Mouse (Mus musculus) thymus, postnatal 14 days (tissue): ENCODE measurements at regions not wholly inside any gene's neighbourhood (a gene's known extent, or its start where the extent isn't known, plus 50 kb on each side); places are given as distances from the start of the nearest gene placed in this dataset.

Experiments
- DNase-seq: peaks from one replicate; pipeline ENCODE4 v3.0.0; 2021

- DNase-seq = no peak
Observed at GRCm38 (mm10) chr14:71230484-71231188, 631.0 kb upstream of the Fam160b2 start.

GRCm38 (mm10) chr14:71229955-71230354 lies 630.3 kb upstream of the Fam160b2 start:
- DNase-seq = no peak

GRCm38 (mm10) chr14:71228894-71229446 lies 629.3 kb upstream of the Fam160b2 start:
- no peak for DNase-seq

GRCm38 (mm10) chr14:71217041-71217440 lies 617.4 kb upstream of the Fam160b2 start:
- no peak for DNase-seq

GRCm38 (mm10) chr14:71211359-71211978 lies 611.8 kb upstream of the Fam160b2 start:
- DNase-seq = no peak

GRCm38 (mm10) chr14:71203459-71203858 lies 603.8 kb upstream of the Fam160b2 start:
- no peak for DNase-seq

GRCm38 (mm10) chr14:71200917-71201316 lies 601.3 kb upstream of the Fam160b2 start:
- no peak for DNase-seq

- DNase-seq = no peak
Observed at GRCm38 (mm10) chr14:71199178-71199879, 599.7 kb upstream of the Fam160b2 start.

GRCm38 (mm10) chr14:71194219-71194618 lies 594.6 kb upstream of the Fam160b2 start:
- no peak for DNase-seq

- no peak for DNase-seq
Observed at GRCm38 (mm10) chr14:71192486-71192885, 592.9 kb upstream of the Fam160b2 start.

- DNase-seq = no peak
Observed at GRCm38 (mm10) chr14:71189360-71189759, 589.7 kb upstream of the Fam160b2 start.

GRCm38 (mm10) chr14:71177341-71177740 lies 577.7 kb upstream of the Fam160b2 start:
- DNase-seq = no peak

- DNase-seq = no peak
Observed at GRCm38 (mm10) chr14:71174175-71174574, 574.5 kb upstream of the Fam160b2 start.

- DNase-seq = no peak
Observed at GRCm38 (mm10) chr14:71159556-71159955, 559.9 kb upstream of the Fam160b2 start.

GRCm38 (mm10) chr14:71142465-71142864 lies 542.8 kb upstream of the Fam160b2 start:
- DNase-seq = no peak

- no peak for DNase-seq
Observed at GRCm38 (mm10) chr14:71129771-71130211, 530.2 kb upstream of the Fam160b2 start.

GRCm38 (mm10) chr14:71128495-71128894 lies 528.9 kb upstream of the Fam160b2 start:
- no peak for DNase-seq

GRCm38 (mm10) chr14:71118681-71119080 lies 519.0 kb upstream of the Fam160b2 start:
- no peak for DNase-seq

GRCm38 (mm10) chr14:71115798-71116432 lies 516.3 kb upstream of the Fam160b2 start:
- DNase-seq = no peak

GRCm38 (mm10) chr14:71115095-71115797 lies 515.6 kb upstream of the Fam160b2 start:
- no peak for DNase-seq

- no peak for DNase-seq
Observed at GRCm38 (mm10) chr14:71113198-71113597, 513.6 kb upstream of the Fam160b2 start.

GRCm38 (mm10) chr14:71104617-71105016 lies 505.0 kb upstream of the Fam160b2 start:
- DNase-seq = no peak
